Mouse (Mus musculus) CD4-positive helper T cell, adult 2 months (primary cell): ENCODE data around the gene Cyp1a1.
A peak's percentile ranks its signal among the peaks of the same experiment; 100 is the strongest.

ENCODE experiments used
- DNase-seq: peaks from one replicate; pipeline ENCODE4 v3.0.0-alpha.2; 2012; ENCODE audit warnings: low read depth, missing footprints, low spot score

Cyp1a1 gene

GRCm38 (mm10) chr9:57656631-57657350 is 30.9 kb upstream of the Cyp1a1 start:
- no peak for DNase-seq

GRCm38 (mm10) chr9:57657843-57658242 is 29.9 kb upstream of the Cyp1a1 start:
- no peak for DNase-seq

- no peak for DNase-seq
These were observed 28.8 kb upstream of the Cyp1a1 start for GRCm38 (mm10) chr9:57658970-57659369.

GRCm38 (mm10) chr9:57659774-57660173 is 28.0 kb upstream of the Cyp1a1 start:
- peak; percentile 77 for DNase-seq

- no peak for DNase-seq
These were observed 27.2 kb upstream of the Cyp1a1 start for GRCm38 (mm10) chr9:57660501-57660900.

GRCm38 (mm10) chr9:57661552-57661951 is 26.2 kb upstream of the Cyp1a1 start:
- DNase-seq = no peak

GRCm38 (mm10) chr9:57664616-57665015 is 23.1 kb upstream of the Cyp1a1 start:
- no peak for DNase-seq

GRCm38 (mm10) chr9:57666536-57666935 is 21.2 kb upstream of the Cyp1a1 start:
- no peak for DNase-seq

- DNase-seq = peak; percentile 27
These were observed 20.6 kb upstream of the Cyp1a1 start for GRCm38 (mm10) chr9:57667136-57667535.

- no peak for DNase-seq
These were observed 19.9 kb upstream of the Cyp1a1 start for GRCm38 (mm10) chr9:57667817-57668216.

GRCm38 (mm10) chr9:57668277-57668676 is 19.5 kb upstream of the Cyp1a1 start:
- no peak for DNase-seq

GRCm38 (mm10) chr9:57669566-57669965 is 18.2 kb upstream of the Cyp1a1 start:
- no peak for DNase-seq

GRCm38 (mm10) chr9:57671037-57671436 is 16.7 kb upstream of the Cyp1a1 start:
- no peak for DNase-seq

GRCm38 (mm10) chr9:57671500-57671899 is 16.2 kb upstream of the Cyp1a1 start:
- DNase-seq = no peak

- DNase-seq = no peak
These were observed 6.3 kb upstream of the Cyp1a1 start for GRCm38 (mm10) chr9:57681411-57681810.

- DNase-seq = no peak
These were observed 4.2 kb upstream of the Cyp1a1 start, which contains the start of gene Cyp1a2 for GRCm38 (mm10) chr9:57683520-57683919. Gene Cyp1a2, minus strand, starts transcription at chr9:57683703.

GRCm38 (mm10) chr9:57686011-57686410 is 1.7 kb upstream of the Cyp1a1 start:
- no peak for DNase-seq

- DNase-seq = no peak
These were observed 430 bp downstream of the Cyp1a1 start for GRCm38 (mm10) chr9:57688158-57688557.

- no peak for DNase-seq
These were observed 878 bp downstream of the Cyp1a1 start for GRCm38 (mm10) chr9:57688606-57689005.

GRCm38 (mm10) chr9:57694108-57694507 is 6.4 kb downstream of the Cyp1a1 start:
- DNase-seq = no peak

GRCm38 (mm10) chr9:57696380-57697285 is 8.9 kb downstream of the Cyp1a1 start:
- DNase-seq = peak; percentile 14

- DNase-seq = no peak
These were observed 9.7 kb downstream of the Cyp1a1 start for GRCm38 (mm10) chr9:57697380-57697779.
